Mouse (Mus musculus) stomach, postnatal 0 days (tissue): Measurements from ENCODE around the gene Fbxo46.

ENCODE experiments used
- CTCF ChIP-seq: IDR thresholded peaks from 2 replicates; pipeline ENCODE4 v1.5.1; 2016; ENCODE audit warnings: antibody characterized with exemption, low read depth, mild to moderate bottlenecking, moderate library complexity
- EP300 ChIP-seq: optimal IDR thresholded peaks from 2 replicates; pipeline ENCODE3; 2016; ENCODE audit warnings: antibody characterized with exemption

GRCm38 (mm10) chr7:19148180-19148874 is 28.7 kb downstream of the Fbxo46 start:
- no peak for TF ChIP-seq CTCF
- TF ChIP-seq EP300: no peak
